Mouse (Mus musculus) stomach, postnatal 0 days (tissue): ENCODE measurements around the gene Coa7. TPM values are rescaled to one million over a fixed set of nuclear protein-coding genes. Genes with fewer than 3 reads are reported as not detected.
"Not testable (repeated sequence)": the region's sequence is repeated elsewhere in the genome, so short reads cannot be mapped to it uniquely, and the experiment has no call there.

Source experiments
- ATAC-seq: fragments of 200-750 bp; cut with Nextera tagmentation; 2 replicates; pipeline ENCODE4 v1.8.0; 2017; ENCODE audit not compliant: low FRiP score, low TSS enrichment
- DNase-seq: peaks from one replicate; pipeline ENCODE4 v3.0.0-alpha.2; 2016; ENCODE audit warnings: low spot score
- H3K27ac ChIP-seq: fragments of 300-500 bp; sonication (generic); replicated peaks from 2 replicates; pipeline ENCODE4 v1.5.1; 2014; ENCODE audit warnings: mild to moderate bottlenecking, control low read depth
- H3K27me3 ChIP-seq: fragments of 300-500 bp; sonication (generic); 2 replicates; pipeline ENCODE4 v1.6.1; 2014; ENCODE audit warnings: low read length; ENCODE audit not compliant: control insufficient read depth, insufficient read depth
- H3K36me3 ChIP-seq: fragments of 300-500 bp; sonication (generic); 2 replicates; pipeline ENCODE4 v1.6.1; 2014; ENCODE audit warnings: low read length, mixed read lengths; ENCODE audit not compliant: control insufficient read depth, insufficient read depth
- H3K4me1 ChIP-seq: fragments of 300-500 bp; sonication (generic); replicated peaks from 2 replicates; pipeline ENCODE4 v1.6.1; 2014; ENCODE audit warnings: antibody characterized with exemption; ENCODE audit not compliant: control insufficient read depth, insufficient read depth
- H3K4me2 ChIP-seq: fragments of 300-500 bp; sonication (generic); replicated peaks from 2 replicates; pipeline ENCODE4 v1.6.1; 2014; ENCODE audit warnings: low read depth, mild to moderate bottlenecking, control low read depth, moderate library complexity
- H3K4me3 ChIP-seq: fragments of 300-500 bp; sonication (generic); 2 replicates; pipeline ENCODE4 v1.5.1; 2014; ENCODE audit warnings: low read depth, low read length, control low read depth
- H3K9ac ChIP-seq: fragments of 300-500 bp; sonication (generic); 2 replicates; pipeline ENCODE4 v1.6.1; 2014; ENCODE audit warnings: mild to moderate bottlenecking, low read length, control low read depth, mixed read lengths
- H3K9me3 ChIP-seq: fragments of 300-500 bp; sonication (generic); 2 replicates; pipeline ENCODE4 v1.6.1; 2016; ENCODE audit warnings: low read length; ENCODE audit not compliant: control insufficient read depth
- CTCF ChIP-seq: IDR thresholded peaks from 2 replicates; pipeline ENCODE4 v1.5.1; 2016; ENCODE audit warnings: antibody characterized with exemption, low read depth, mild to moderate bottlenecking, moderate library complexity
- EP300 ChIP-seq: optimal IDR thresholded peaks from 2 replicates; pipeline ENCODE3; 2016; ENCODE audit warnings: antibody characterized with exemption
- WGBS: fragments of 180-500 bp; shearing (Covaris S2); extraction: QIAGEN DNeasy Blood & Tissue Kit; methylation state at CpG from one replicate; pipeline ENCODE4 v1.1.7; 2014; 5-methylcytosine and 5-hydroxymethylcytosine counted together
- polyA plus RNA-seq: library from polyadenylated mRNA; unstranded; fragments of >200 nt; fragmentation: Nextera tagmentation; extraction: Ambion mirVana; gene quantifications from 2 replicates; pipeline ENCODE4 v1.2.1, GENCODE M21; 2015

Coa7 gene
- polyA plus RNA-seq, 1 experiment from 2014 or later, result 59.3 TPM

DNA sequence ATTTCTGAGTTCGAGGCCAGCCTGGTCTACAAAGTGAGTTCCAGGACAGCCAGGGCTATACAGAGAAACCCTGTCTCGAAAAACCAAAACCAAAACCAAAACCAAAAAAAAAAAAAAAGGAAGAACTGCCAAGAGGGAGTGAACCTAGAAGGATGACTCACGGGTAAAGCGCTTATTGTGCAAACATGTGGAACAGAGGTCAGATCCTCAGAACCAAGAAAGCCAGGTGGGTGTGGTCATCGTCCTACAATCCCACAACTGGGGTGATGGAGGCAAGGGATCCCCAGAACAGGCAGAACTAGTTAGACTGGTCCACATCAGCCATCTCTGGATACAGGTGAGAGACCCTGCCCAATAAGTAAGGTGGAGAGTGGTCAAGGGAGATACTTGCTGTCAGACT is 19.2 kb downstream of the Coa7 start:
- Histone ChIP-seq H3K4me3 (no peak overlapping the region), H3K4me1 (peaks cover 3% of the 10 kb centered on the region), H3K27ac (peak overlapping the region; percentile 79; the same call in 1 of the 2 replicates), H3K4me2 (no peak overlapping the region), H3K36me3 (no peaks in the 10 kb centered on the region), H3K27me3 (no peaks in the 10 kb centered on the region), H3K9me3 (no peaks in the 10 kb centered on the region), H3K9ac (no peak overlapping the region)
- DNase-seq, result peak; percentile 72
- ATAC-seq, result peak; percentile 87
- TF ChIP-seq EP300, result peak; percentile 85
- TF ChIP-seq CTCF, result no peak
- WGBS, result 51% methylated on average over 5 of the region's 5 CpGs

DNA sequence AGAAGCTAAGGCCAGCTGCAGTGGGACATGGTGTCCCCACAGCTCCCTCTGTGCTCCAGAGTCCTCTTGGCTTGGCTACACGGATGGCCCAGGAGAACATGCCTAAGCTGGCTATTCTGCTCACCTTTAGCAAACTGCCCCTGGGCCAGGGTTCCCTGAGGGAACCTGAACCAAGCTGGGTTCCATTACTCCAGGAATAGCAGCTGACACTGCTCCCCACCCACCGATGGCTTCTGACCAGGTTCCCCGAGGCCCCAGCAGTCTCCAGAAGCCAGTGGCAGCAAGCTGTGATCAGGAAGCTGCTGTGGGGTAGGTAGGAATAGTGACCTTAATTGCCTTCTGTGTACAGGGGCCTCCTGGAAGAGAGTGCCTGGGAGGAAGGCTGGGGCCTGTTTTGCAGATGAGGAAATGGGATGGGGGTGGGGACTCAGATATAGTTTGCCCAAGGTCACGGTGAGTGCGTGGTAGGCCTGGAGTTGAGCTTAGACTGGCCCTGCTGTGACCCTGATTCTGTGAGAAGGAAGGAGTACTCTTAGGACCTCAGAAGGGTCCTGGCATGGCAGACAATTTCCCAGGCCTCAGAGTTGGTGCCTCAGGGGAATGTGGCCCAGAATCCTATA is 20.4 kb downstream of the Coa7 start:
- Histone ChIP-seq H3K4me2 (no peak overlapping the region), H3K9me3 (no peaks in the 10 kb centered on the region), H3K4me3 (no peak overlapping the region), H3K9ac (no peak overlapping the region), H3K27ac (peak overlapping the region; percentile 79), H3K36me3 (no peaks in the 10 kb centered on the region), H3K4me1 (peaks cover 3% of the 10 kb centered on the region), H3K27me3 (no peaks in the 10 kb centered on the region)
- 36% methylated on average over 5 of the region's 5 CpGs for WGBS
- TF ChIP-seq CTCF, result no peak
- ATAC-seq (peak; percentile 60), DNase-seq (no peak)

DNA sequence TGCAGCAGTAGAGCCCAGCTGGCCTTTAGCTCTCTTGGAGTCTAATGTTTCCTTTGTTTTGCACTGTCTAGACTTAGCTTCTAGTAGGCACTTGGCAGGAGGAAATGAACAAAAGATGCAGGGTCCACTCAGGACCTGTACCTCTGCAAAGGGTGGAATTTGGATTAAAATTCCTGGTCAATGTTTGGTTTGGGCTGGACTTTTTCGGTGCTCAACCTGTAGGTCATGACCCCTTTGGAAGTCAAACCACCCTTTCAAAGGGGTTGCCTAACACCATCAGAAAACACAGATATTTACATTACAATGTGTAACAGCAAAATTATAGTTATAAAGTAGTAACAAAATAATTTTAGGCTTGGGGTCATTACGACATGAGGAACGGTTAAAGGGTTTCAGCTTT is 21.1 kb downstream of the Coa7 start:
- TF ChIP-seq CTCF (no peak), EP300 (no peak)

DNA sequence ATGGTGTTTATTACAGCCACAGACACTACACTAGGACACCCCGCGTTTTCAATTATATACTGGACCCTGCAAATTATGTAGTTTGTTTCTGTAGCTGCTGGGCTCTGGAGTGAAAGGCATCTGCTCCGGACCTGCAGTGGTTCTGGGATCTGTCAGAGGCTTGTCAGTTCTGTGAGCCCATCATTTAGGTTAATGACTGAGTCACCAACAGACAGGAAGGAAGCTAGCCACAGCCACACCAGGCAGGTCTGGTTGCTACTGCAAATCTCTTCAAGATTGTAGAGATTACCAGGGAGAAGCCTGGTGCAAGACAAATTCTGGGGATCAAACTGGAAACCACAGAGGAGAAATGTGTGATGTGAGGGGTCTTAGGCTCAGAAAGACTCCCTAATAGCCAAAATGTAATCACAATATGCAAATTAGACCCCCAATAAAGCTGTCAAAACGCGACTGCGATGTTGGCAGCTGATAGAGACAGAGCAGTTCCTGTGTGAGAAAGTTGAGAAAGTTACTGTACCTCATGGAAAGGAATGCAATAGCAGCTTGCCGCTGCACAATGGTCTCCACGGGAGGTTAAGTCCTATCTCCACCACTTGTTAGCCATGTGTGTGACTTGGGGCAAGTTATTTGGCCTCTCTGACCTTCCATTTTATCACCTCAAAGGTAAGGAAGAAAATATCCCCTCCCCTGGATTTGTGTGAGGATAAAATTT is 22.1 kb downstream of the Coa7 start:
- no peak overlapping the region for H3K4me2 ChIP-seq
- no peaks in the 10 kb centered on the region for H3K27me3 ChIP-seq
- DNase-seq (no peak), ATAC-seq (no peak)
- peak overlapping the region; percentile 18; the same call in 1 of the 2 replicates for H3K27ac ChIP-seq
- H3K9ac ChIP-seq, result no peak overlapping the region
- H3K36me3 ChIP-seq, result no peaks in the 10 kb centered on the region
- H3K9me3 ChIP-seq, result no peaks in the 10 kb centered on the region
- no peak for TF ChIP-seq CTCF
- H3K4me1 ChIP-seq, result peaks cover 3% of the 10 kb centered on the region
- H3K4me3 ChIP-seq, result no peak overlapping the region
- WGBS, result 38% methylated on average over 8 of the region's 8 CpGs

More for the DNA sequence above, 21.1 kb downstream of the Coa7 start:
- Histone ChIP-seq H3K9ac (no peak overlapping the region), H3K36me3 (no peaks in the 10 kb centered on the region), H3K27me3 (no peaks in the 10 kb centered on the region), H3K4me2 (no peak overlapping the region), H3K4me3 (no peak overlapping the region), H3K9me3 (no peaks in the 10 kb centered on the region), H3K4me1 (peaks cover 3% of the 10 kb centered on the region), H3K27ac (0 out of 2 replicates have a peak overlapping the region, but pooled peaks have one; percentile 79)
- no peak for ATAC-seq
- WGBS, result 79% methylated on average over 3 of the region's 3 CpGs
- DNase-seq, result no peak

DNA sequence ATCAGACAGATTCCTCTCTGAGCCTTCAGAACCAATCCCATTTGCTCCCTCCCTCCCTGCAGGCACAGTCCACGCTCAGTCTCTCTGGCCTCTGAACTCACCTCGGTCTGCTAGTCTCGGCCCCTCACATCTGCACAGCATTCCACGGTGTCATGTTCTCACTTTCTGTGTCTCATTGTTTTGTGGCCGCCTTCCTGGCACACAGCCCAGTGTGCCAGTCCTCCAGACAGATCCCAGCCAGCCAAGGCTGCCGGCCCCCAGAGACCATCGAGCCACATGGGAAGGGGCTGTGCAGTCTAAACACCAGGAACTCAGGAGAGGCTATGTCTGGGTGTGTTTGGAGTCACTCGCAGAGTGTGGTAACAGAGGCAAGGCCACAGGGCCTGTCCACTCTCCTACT is 22.9 kb downstream of the Coa7 start:
- 11% methylated on average over 8 of the region's 8 CpGs for whole genome bisulfite sequencing
- no peaks in the 10 kb centered on the region for H3K36me3 ChIP-seq
- no peaks in the 10 kb centered on the region for H3K9me3 ChIP-seq
- no peak overlapping the region for H3K4me3 ChIP-seq
- DNase-seq (peak; percentile 62), ATAC-seq (peak; percentile 25; the same call in 1 of the 2 replicates)
- H3K4me2 ChIP-seq, result no peak overlapping the region
- peak overlapping the region; percentile 53; the same call in 1 of the 2 replicates for H3K27ac ChIP-seq
- TF ChIP-seq CTCF (no peak), EP300 (no peak)
- peaks cover 3% of the 10 kb centered on the region for H3K4me1 ChIP-seq
- no peaks in the 10 kb centered on the region for H3K27me3 ChIP-seq
- H3K9ac ChIP-seq, result 0 out of 2 replicates have a peak overlapping the region, but pooled peaks have one; percentile 14

DNA sequence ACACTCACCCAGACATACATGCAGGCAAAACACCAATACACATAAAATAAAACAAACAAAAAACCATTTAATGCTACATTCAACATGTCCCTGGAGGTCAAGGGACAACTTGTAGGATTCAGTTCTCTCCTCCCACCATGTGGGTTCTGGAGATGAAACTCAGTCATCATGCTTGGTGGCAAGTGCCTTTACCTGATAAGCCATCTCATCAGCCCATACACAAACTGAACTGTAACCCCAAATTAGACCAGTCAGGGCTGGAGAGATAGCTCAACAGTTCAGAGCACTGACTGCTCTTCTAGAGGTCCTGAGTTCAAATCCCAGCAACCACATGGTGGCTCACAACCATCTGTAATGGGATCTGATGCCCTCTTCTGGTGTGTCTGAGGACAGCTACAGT is 25.7 kb downstream of the Coa7 start:
- not testable (repeated sequence) for H3K4me1 ChIP-seq, ATAC-seq, H3K9ac ChIP-seq, H3K4me3 ChIP-seq, H3K27ac ChIP-seq, H3K27me3 ChIP-seq, H3K4me2 ChIP-seq, DNase-seq, H3K9me3 ChIP-seq, H3K36me3 ChIP-seq
